Mouse (Mus musculus): ENCODE data around the gene Boc.

- no peak for TF ChIP-seq GATA1 (IDR thresholded peaks at IDR 0.05; ENCODE audit: low read length)
- TF ChIP-seq TAL1 (IDR thresholded peaks at IDR 0.05; ENCODE audit: low read length) = no peak
Measured at GRCm38 (mm10) chr16:44549381-44549780, 9.3 kb downstream of the Boc start.
